Mouse (Mus musculus) liver, embryonic 14.5 days (tissue): ENCODE results near the gene Ppm1m.

Experiments used
- CTCF ChIP-seq: IDR thresholded peaks from 2 replicates; pipeline ENCODE4 v1.5.1; 2016; ENCODE audit warnings: antibody characterized with exemption, low read depth, control low read depth
- EP300 ChIP-seq: IDR thresholded peaks from 2 replicates; pipeline ENCODE4 v1.6.1; 2016; ENCODE audit warnings: antibody characterized with exemption, low read depth

GRCm38 (mm10) chr9:106237878-106238277, 38.3 kb upstream of the Ppm1m start:
- no peak for TF ChIP-seq CTCF
- TF ChIP-seq EP300 = no peak
